Mouse (Mus musculus) lung, embryonic 14.5 days (tissue): ENCODE results near the gene Adamtsl2. TPM values are rescaled to one million over a fixed set of nuclear protein-coding genes. Genes with fewer than 3 reads are reported as not detected.

Source experiments
- ATAC-seq: fragments of 200-750 bp; cut with Nextera tagmentation; 2 replicates; pipeline ENCODE4 v1.8.0; 2017; ENCODE audit warnings: mild to moderate bottlenecking, moderate TSS enrichment, moderate library complexity; ENCODE audit not compliant: insufficient read depth
- DNase-seq: peaks from one replicate; pipeline ENCODE4 v3.0.0-alpha.2; 2015
- H3K27ac ChIP-seq: fragments of 300-500 bp; sonication (generic); 2 replicates; pipeline ENCODE4 v1.5.1; 2014; ENCODE audit warnings: low read depth, mild to moderate bottlenecking, moderate library complexity
- H3K27me3 ChIP-seq: fragments of 300-500 bp; sonication (generic); 2 replicates; pipeline ENCODE4 v1.6.1; 2014; ENCODE audit warnings: low read length, control low read depth; ENCODE audit not compliant: insufficient read depth
- H3K36me3 ChIP-seq: fragments of 300-500 bp; sonication (generic); 2 replicates; pipeline ENCODE4 v1.6.1; 2014; ENCODE audit warnings: control low read depth; ENCODE audit not compliant: insufficient read depth
- H3K4me1 ChIP-seq: fragments of 300-500 bp; sonication (generic); 2 replicates; pipeline ENCODE4 v1.6.1; 2014; ENCODE audit warnings: antibody characterized with exemption, control low read depth; ENCODE audit not compliant: insufficient read depth
- H3K4me2 ChIP-seq: fragments of 300-500 bp; sonication (generic); 2 replicates; pipeline ENCODE4 v1.6.1; 2014; ENCODE audit warnings: mild to moderate bottlenecking
- H3K4me3 ChIP-seq: fragments of 300-500 bp; sonication (generic); 2 replicates; pipeline ENCODE4 v1.5.1; 2014; ENCODE audit warnings: low read depth, low read length
- H3K9ac ChIP-seq: fragments of 300-500 bp; sonication (generic); 2 replicates; pipeline ENCODE4 v1.6.1; 2014
- H3K9me3 ChIP-seq: fragments of 300-500 bp; sonication (generic); 2 replicates; pipeline ENCODE4 v1.6.1; 2016; ENCODE audit warnings: low read depth, low read length, control low read depth
- CTCF ChIP-seq: IDR thresholded peaks from 2 replicates; pipeline ENCODE4 v1.5.1; 2016; ENCODE audit warnings: antibody characterized with exemption, low read depth
- WGBS: fragments of 180-500 bp; shearing (Covaris S2); extraction: QIAGEN DNeasy Blood & Tissue Kit; methylation state at CpG from one replicate; pipeline ENCODE4 v1.1.7; 2014; 5-methylcytosine and 5-hydroxymethylcytosine counted together
- polyA plus RNA-seq: library from polyadenylated mRNA; unstranded; fragments of >200 nt; fragmentation: Nextera tagmentation; extraction: Ambion mirVana; gene quantifications from 2 replicates; pipeline ENCODE4 v1.2.1, GENCODE M21; 2014

Gene Adamtsl2
- polyA plus RNA-seq, 1 experiment from 2014 or later, result 21.0 TPM

- Histone ChIP-seq H3K36me3 (no peaks in the 10 kb centered on the region), H3K27me3 (peaks cover 6% of the 10 kb centered on the region; the same call in 1 of the 2 replicates), H3K9me3 (no peaks in the 10 kb centered on the region), H3K27ac (no peak overlapping the region), H3K4me3 (no peak overlapping the region), H3K4me2 (no peak overlapping the region), H3K4me1 (peaks cover 23% of the 10 kb centered on the region), H3K9ac (no peak overlapping the region)
- no peak for ATAC-seq
- 72% methylated on average over 4 of the region's 4 CpGs for WGBS
- DNase-seq, result peak; percentile 38
- no peak for TF ChIP-seq CTCF
Measured at GRCm38 (mm10) chr2:27074804-27075203, 4.4 kb upstream of the Adamtsl2 start.

GRCm38 (mm10) chr2:27075485-27075884 is 3.7 kb upstream of the Adamtsl2 start:
- Histone ChIP-seq H3K27ac (no peak overlapping the region), H3K36me3 (no peaks in the 10 kb centered on the region), H3K27me3 (peaks cover 6% of the 10 kb centered on the region; the same call in 1 of the 2 replicates), H3K9ac (no peak overlapping the region), H3K4me2 (no peak overlapping the region), H3K4me3 (no peak overlapping the region), H3K4me1 (peaks cover 23% of the 10 kb centered on the region), H3K9me3 (no peaks in the 10 kb centered on the region)
- ATAC-seq (no peak), DNase-seq (peak; percentile 71)
- TF ChIP-seq CTCF, result peak; percentile 77
- WGBS, result 61% methylated on average over 3 of the region's 3 CpGs

- H3K36me3 ChIP-seq, result no peaks in the 10 kb centered on the region
- H3K9ac ChIP-seq, result no peak overlapping the region
- H3K27me3 ChIP-seq, result peaks cover 6% of the 10 kb centered on the region; the same call in 1 of the 2 replicates
- no peaks in the 10 kb centered on the region for H3K9me3 ChIP-seq
- 61% methylated on average over 10 of the region's 10 CpGs for WGBS
- no peak for ATAC-seq
- no peak overlapping the region for H3K4me2 ChIP-seq
- H3K4me1 ChIP-seq, result peaks cover 20% of the 10 kb centered on the region
- no peak overlapping the region for H3K4me3 ChIP-seq
- H3K27ac ChIP-seq, result no peak overlapping the region
- peak; percentile 30 for DNase-seq
- peak; percentile 41; the same call in 1 of the 2 replicates for TF ChIP-seq CTCF
Measured at GRCm38 (mm10) chr2:27077655-27078244, 1.4 kb upstream of the Adamtsl2 start.

GRCm38 (mm10) chr2:27078312-27078711 is 867 bp upstream of the Adamtsl2 start:
- Histone ChIP-seq H3K36me3 (no peaks in the 10 kb centered on the region), H3K4me1 (peaks cover 20% of the 10 kb centered on the region), H3K9me3 (no peaks in the 10 kb centered on the region), H3K4me2 (no peak overlapping the region; the same call in 1 of the 2 replicates), H3K27ac (0 out of 2 replicates have a peak overlapping the region, but pooled peaks have one; percentile 15), H3K27me3 (peaks cover 6% of the 10 kb centered on the region; the same call in 1 of the 2 replicates), H3K9ac (no peak overlapping the region), H3K4me3 (no peak overlapping the region)
- DNase-seq (peak; percentile 13), ATAC-seq (no peak)
- no peak for TF ChIP-seq CTCF
- 44% methylated on average over 2 of the region's 2 CpGs for WGBS

GRCm38 (mm10) chr2:27079649-27080048 is 470 bp downstream of the Adamtsl2 start:
- DNase-seq (peak; percentile 73), ATAC-seq (no peak)
- Histone ChIP-seq H3K27me3 (peaks cover 6% of the 10 kb centered on the region; the same call in 1 of the 2 replicates), H3K4me1 (peaks cover 26% of the 10 kb centered on the region), H3K36me3 (no peaks in the 10 kb centered on the region), H3K4me2 (peak overlapping the region; percentile 49), H3K9ac (no peak overlapping the region; the same call in 1 of the 2 replicates), H3K4me3 (peak overlapping the region; percentile 22), H3K27ac (peak overlapping the region; percentile 51), H3K9me3 (no peaks in the 10 kb centered on the region)
- 56% methylated on average over 2 of the region's 2 CpGs for whole genome bisulfite sequencing
- TF ChIP-seq CTCF, result no peak

GRCm38 (mm10) chr2:27083761-27084475 is 4.7 kb downstream of the Adamtsl2 start:
- H3K27me3 ChIP-seq, result no peaks in the 10 kb centered on the region
- H3K9ac ChIP-seq, result no peak overlapping the region
- H3K36me3 ChIP-seq, result no peaks in the 10 kb centered on the region
- ATAC-seq (no peak), DNase-seq (peak; percentile 19)
- H3K27ac ChIP-seq, result no peak overlapping the region
- no peak overlapping the region for H3K4me3 ChIP-seq
- WGBS, result 55% methylated on average over 12 of the region's 12 CpGs
- no peaks in the 10 kb centered on the region for H3K9me3 ChIP-seq
- H3K4me2 ChIP-seq, result no peak overlapping the region
- no peak for TF ChIP-seq CTCF
- peaks cover 45% of the 10 kb centered on the region for H3K4me1 ChIP-seq

- no peak; the same call in 1 of the 2 replicates for ATAC-seq
- H3K27me3 ChIP-seq, result no peaks in the 10 kb centered on the region
- H3K27ac ChIP-seq, result peak overlapping the region; percentile 3; the same call in 1 of the 2 replicates
- no peaks in the 10 kb centered on the region for H3K9me3 ChIP-seq
- TF ChIP-seq CTCF, result no peak
- no peak for DNase-seq
- no peak overlapping the region for H3K9ac ChIP-seq
- WGBS, result 26% methylated on average over 8 of the region's 8 CpGs
- H3K4me3 ChIP-seq, result no peak overlapping the region
- H3K4me1 ChIP-seq, result peaks cover 38% of the 10 kb centered on the region
- H3K36me3 ChIP-seq, result no peaks in the 10 kb centered on the region
- H3K4me2 ChIP-seq, result no peak overlapping the region
Measured at GRCm38 (mm10) chr2:27084963-27085362, 5.8 kb downstream of the Adamtsl2 start.
